Mouse (Mus musculus) embryo, embryonic 11 days (tissue): ENCODE results near the gene Zfp260.

Experiments
- DNase-seq: peaks from one replicate; pipeline ENCODE4 v3.0.0-alpha.2; 2015

The Zfp260 gene

GRCm38 (mm10) chr7:30129900-30130299 is 35.3 kb downstream of the Zfp260 start:
- no peak for DNase-seq

DNA sequence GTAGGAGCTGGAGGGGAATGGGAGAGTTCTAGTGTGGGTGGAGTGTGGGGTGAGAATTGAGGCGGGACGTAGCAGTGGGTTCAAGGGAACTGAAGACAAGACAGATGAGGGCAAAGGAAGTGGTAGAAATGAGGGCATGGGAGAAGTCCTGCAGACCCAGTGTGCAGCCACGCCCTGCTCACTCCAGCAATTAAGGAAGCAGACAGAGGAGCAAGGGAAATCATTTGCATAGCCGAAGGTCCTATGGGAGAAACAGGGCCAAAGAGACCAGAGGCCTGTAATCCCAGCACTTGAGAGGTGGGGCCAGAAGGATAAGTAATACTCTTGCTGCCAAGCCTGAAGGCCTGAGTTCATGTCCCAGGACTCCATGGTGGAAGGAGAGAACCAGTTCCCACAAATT is 37.8 kb downstream of the Zfp260 start:
- no peak for DNase-seq

- no peak for DNase-seq
Observed at GRCm38 (mm10) chr7:30136826-30137225, 42.2 kb downstream of the Zfp260 start.

DNA sequence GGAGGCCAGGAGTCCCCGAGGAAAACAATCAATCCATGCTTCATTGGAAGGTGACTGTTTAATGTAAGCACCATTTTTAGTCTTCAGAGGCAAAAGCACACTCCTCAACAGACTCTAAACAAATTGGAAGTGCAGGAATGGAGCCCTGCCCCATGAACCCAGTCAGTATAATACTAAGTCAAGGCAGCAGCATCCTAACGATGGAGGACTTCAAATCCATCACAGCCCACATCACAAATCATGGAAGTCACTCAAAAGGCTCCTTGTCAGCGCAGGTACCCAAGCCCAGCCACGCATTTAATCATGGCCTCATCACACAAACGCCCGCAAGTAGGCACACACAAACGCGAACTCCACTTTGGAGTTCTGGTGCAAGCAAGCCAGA is 48.6 kb downstream of the Zfp260 start:
- no peak for DNase-seq

DNA sequence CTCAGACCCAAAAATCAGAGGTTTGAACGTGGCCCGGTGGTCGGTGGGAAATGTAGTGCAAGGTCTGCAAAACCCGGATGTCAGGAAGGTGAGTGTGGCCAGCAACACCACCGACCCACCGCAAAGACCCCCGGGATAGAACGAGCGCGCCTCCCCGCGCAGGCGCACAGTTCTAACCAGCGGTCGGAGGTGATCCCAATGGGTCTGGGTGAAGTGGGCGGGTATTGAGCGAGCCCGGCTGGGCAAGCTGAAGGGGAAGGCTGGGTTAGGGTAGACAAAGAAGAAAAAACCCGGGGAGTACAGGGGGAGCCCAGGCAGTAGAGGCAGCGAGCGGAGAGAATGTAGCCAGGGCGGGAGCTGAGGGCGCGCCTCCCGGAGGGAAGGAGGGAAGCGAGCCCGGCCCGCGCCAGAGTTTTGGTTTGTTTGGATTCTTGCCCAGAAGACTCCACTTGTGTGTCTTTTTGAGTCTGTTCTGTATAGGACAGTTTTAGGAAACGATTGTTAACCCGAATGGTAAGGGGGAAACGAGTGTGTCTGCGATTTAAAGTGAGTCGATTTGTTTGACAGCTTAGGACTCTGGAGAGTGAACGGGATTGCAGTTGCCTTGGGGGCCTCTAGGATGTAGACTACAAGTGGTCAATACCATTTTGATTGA is 49.1 kb downstream of the Zfp260 start:
- DNase-seq, result peak; percentile 95

GRCm38 (mm10) chr7:30147011-30147410 is 52.4 kb downstream of the Zfp260 start:
- DNase-seq, result no peak

DNA sequence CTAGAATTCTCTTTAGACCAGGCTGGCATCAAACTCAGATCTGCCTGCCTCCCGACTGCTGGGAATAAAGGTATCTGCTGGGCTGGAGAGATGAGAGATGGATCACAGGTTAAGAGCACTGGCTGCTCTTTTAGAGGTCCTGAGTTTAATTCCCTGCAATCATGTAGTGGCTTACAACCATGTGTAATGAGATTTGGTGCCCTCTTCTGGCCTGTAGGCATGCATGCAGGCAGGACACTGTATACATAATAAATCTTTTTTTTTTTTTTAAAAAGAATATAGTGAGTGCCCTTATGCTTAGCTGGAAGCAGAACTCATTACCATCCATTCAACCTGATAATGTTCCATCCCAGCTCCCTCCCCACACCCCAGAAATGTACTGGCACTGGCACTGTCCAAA is 59.5 kb downstream of the Zfp260 start:
- DNase-seq, result no peak

DNA sequence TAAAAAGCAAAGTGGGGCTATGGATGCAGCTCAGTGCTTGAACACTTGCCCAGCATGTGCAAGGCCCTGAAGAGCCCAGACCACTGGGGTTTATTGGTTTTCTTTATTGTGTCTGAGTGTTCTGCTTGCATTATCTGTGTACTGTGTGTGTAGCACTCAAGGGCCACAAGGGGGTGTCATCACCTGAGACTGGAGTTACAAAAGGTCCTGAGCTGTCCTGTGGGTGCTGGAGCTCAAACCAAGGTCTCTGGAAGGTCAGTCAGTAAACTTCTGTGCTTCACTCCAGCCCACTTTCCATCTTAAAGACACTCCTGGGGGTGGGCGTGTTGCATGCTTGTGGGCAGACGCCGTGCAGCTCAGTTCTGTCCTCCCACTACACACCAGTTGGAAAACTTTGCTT is 60.9 kb downstream of the Zfp260 start:
- DNase-seq, result no peak
